Mouse (Mus musculus) small intestine, adult 2 months (tissue): ENCODE data around the gene Ggt6.

Experiments
- CTCF ChIP-seq: fragments of 200-500 bp; IDR thresholded peaks from 2 replicates; pipeline ENCODE4 v1.5.1; 2012; ENCODE audit warnings: low read depth, mild to moderate bottlenecking, control low read depth, inconsistent platforms, low read length, moderate library complexity, mixed read lengths; ENCODE audit not compliant: insufficient replicate concordance, insufficient read length; ENCODE audit errors: extremely low read depth
- POLR2A ChIP-seq: fragments of 200-500 bp; IDR thresholded peaks from 2 replicates; pipeline ENCODE4 v1.6.1; 2012; ENCODE audit warnings: low read depth, mild to moderate bottlenecking, control low read depth, inconsistent platforms, low read length, moderate library complexity

- TF ChIP-seq CTCF (no peak), POLR2A (no peak)
These were observed 11.6 kb upstream of the Ggt6 start for GRCm38 (mm10) chr11:72423686-72424085.
